Mouse (Mus musculus): ENCODE results near the gene Sh3bgr. TPM values are rescaled to one million over a fixed set of nuclear protein-coding genes. Genes with fewer than 3 reads are reported as not detected.

Gene Sh3bgr
- polyA plus RNA-seq (2014; fragmentation: Illumina TruSeq; extraction: RNeasy Lipid Tissue Mini Kit (QIAGEN cat#74804); ENCODE audit: low replicate concordance): 23.9 TPM

DNA sequence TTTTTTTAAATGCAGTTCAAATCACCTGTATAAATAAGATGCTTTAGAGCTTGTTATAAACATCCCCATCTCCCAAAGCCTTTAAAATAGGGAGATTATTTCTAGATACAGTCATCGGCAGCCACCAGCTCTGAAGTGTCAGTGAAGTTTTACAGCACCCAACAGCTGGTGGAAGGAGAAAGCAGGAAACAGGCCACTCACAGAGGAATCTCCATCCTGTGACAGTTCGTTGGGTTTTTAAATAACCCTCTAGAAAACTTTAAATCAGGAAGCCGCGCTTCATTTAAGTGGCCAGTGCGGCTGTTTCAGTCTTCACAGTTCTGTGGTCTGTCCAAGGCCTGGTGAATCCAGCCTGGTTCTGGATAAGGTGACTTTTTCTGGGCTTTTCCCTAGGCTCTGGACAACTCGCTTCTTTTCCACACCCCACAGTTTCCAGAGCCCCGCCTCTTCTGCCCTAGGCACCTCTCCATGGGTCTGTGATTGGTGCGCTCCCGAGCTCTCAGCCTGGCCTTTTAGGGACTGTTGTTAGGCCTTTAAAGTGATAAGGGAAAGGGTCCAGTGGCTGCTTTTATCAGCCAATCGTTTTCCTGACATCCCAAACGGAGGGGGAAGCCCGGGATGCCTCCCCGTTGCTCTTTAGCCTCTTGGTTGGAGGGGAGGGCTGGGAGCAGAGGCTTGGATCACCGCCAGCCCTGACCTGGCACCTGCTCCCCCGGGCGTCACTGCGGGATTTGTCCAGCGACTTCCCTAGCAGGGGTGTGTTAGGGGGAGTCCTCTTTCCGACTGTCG is at the start of gene Sh3bgr:
Gene Sh3bgr (plus strand): TSS at position 538 of the 789 bp plus-strand sequence.

GRCm38 (mm10) chr16:96191531-96192506 is 8.4 kb upstream of the Sh3bgr start, which contains the start of gene Lca5l:
Gene Lca5l, minus strand, starts transcription at chr16:96192271.

DNA sequence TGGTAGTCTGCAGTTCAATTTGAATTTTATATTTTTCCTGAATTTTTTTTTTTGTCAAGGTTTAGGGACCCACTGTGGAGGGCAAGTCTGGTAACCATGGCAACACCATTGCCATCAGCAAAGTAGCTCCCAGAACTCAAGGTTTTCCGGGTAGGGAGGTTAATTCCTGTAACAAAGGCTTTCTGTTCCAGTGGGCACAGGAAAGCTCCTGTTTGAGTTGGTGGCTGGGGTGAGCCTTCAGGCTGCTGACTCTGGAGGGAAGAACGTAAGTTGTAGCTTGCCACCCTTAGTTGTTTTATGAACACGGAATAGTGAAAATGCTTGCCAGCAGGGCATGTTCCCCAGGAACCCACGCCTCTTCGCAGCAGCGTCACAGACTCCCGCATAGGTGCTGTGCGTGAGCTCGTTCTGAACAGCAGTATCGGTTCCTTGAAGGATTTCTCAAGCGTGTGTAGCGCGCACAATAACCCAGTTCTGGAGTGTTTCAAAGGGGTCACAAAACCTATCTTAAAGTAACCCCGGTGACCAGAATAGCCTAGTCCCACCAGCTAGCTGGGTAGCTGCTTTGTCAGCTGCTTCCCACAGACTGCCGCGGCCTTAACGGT is 35.2 kb downstream of the Sh3bgr start, which contains the start of gene B3galt5:
Gene B3galt5 (plus strand): TSS at position 436 of the 605 bp plus-strand sequence.

Other genes starting within 250 kb of the Sh3bgr start
- gene Psmg1, start 209.5 kb upstream of the Sh3bgr start, polyA plus RNA-seq (2014; fragmentation: Illumina TruSeq; extraction: RNeasy Lipid Tissue Mini Kit (QIAGEN cat#74804); ENCODE audit: low replicate concordance): 20.2 TPM
- 52.5 TPM for gene Brwd1, start 117.9 kb upstream of the Sh3bgr start, polyA plus RNA-seq (2014; fragmentation: Illumina TruSeq; extraction: RNeasy Lipid Tissue Mini Kit (QIAGEN cat#74804); ENCODE audit: low replicate concordance)
- 74.9 TPM for gene Hmgn1, start 72.7 kb upstream of the Sh3bgr start, polyA plus RNA-seq (2014; fragmentation: Illumina TruSeq; extraction: RNeasy Lipid Tissue Mini Kit (QIAGEN cat#74804); ENCODE audit: low replicate concordance)
- gene Wrb, start 55.0 kb upstream of the Sh3bgr start, polyA plus RNA-seq (2014; fragmentation: Illumina TruSeq; extraction: RNeasy Lipid Tissue Mini Kit (QIAGEN cat#74804); ENCODE audit: low replicate concordance): 2.6 TPM
- gene Lca5l, start 8.2 kb upstream of the Sh3bgr start, polyA plus RNA-seq (2014; fragmentation: Illumina TruSeq; extraction: RNeasy Lipid Tissue Mini Kit (QIAGEN cat#74804); ENCODE audit: low replicate concordance): not detected
- 2.2 TPM for gene B3galt5, start 35.4 kb downstream of the Sh3bgr start, polyA plus RNA-seq (2014; fragmentation: Illumina TruSeq; extraction: RNeasy Lipid Tissue Mini Kit (QIAGEN cat#74804); ENCODE audit: low replicate concordance)
- gene Itgb2l, start 243.2 kb downstream of the Sh3bgr start, polyA plus RNA-seq (2014; fragmentation: Illumina TruSeq; extraction: RNeasy Lipid Tissue Mini Kit (QIAGEN cat#74804); ENCODE audit: low replicate concordance): not detected